Mouse (Mus musculus) large intestine, adult 2 months (tissue): ENCODE results near the gene Inafm2. TPM values are rescaled to one million over a fixed set of nuclear protein-coding genes. Genes with fewer than 3 reads are reported as not detected.

Source experiments
- DNase-seq: peaks from one replicate; pipeline ENCODE4 v3.0.0-alpha.2; 2012; ENCODE audit warnings: low read depth, low spot score
- WGBS: fragments of 180-500 bp; shearing (Covaris S2); methylation state at CpG from one replicate; pipeline ENCODE4 v1.1.7; 2018; 5-methylcytosine and 5-hydroxymethylcytosine counted together
- polyA plus RNA-seq: library from polyadenylated mRNA; depleted of rRNA; stranded (reverse); fragments of >200 nt; gene quantifications from 2 replicates; pipeline ENCODE4 v1.2.3, GENCODE M21; 2012

Gene Inafm2
- polyA plus RNA-seq, 1 experiment, result 9.5 TPM

DNA sequence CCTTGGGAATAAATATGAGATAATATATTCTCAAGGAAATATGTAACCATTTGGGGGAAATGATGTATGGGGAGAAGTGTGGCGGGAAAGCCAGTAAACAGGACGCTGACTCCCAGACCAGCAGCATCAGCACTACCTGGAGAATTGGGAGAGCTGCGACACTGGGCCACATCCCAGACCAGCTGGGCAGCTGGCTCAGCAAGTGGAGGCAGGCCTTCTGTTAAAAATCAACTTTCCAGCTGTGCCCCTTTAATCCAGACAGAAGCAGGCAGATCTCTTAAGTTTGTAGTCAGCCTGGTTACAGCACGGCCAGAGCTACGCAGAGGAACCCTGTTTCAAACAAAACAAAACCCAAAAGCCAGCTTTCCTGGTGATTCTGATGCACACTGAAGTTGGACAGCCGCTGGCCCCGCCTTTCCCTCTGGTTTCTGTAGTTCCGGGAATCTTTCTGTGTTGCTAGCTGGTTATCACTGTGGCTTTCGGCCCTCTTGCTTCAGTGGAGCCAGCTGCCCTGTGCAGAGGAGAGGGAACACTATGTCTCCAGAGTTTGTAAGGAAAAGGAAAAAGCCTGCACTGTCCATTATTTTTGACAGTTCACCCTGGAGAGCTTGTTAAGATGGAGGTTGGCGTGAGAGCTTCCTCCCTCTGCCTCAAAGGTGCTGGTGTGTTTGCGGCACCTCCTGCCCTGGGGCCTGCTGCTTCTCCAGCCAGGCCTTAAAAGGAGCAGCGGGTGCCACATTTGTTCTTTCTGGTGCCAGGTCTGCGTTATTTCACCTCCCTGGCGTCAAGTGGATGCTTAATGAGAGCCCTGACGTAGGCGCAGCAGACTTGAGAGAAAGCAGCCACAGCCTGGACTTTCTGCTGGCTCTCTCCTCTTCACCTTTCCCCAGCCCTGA is 6.6 kb downstream of the Inafm2 start:
- 72% methylated on average over 16 of the region's 16 CpGs for WGBS
- DNase-seq, result no peak

DNA sequence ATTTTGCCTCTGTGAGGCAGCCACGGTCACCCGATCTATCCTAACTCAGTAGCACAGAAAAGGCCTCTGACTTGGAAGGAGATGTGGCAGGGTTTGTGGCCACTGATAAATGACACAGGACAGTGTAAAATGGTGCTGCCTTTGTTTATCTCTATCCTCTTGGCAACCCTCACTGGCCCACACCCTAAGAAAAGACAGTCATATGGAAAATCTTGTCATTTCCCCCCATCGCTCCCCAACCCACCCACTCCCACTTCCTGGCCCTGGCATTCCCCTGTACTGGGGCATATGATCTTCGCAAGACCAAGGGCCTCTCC is 7.2 kb downstream of the Inafm2 start:
- WGBS, result 81% methylated on average over 4 of the region's 4 CpGs
- no peak for DNase-seq

DNA sequence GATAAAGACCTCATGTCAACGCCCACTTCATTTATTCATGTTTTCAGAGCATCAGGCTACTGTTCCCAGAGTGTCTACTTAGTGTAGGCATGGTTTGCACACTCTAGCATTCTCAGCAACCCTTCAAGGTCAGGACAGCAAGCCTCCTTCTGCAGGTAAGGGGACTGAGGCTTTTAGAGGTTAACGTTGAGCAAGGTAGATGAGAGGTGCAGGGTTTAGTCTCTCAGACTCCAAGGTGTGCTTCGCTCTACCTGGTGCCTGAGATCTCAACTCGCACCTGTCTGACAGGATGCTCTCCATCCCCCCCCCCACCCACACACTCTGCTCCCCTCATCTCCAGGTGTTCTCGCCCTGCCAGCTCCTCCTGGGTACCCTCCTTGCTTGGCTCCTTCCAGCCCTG is 8.6 kb downstream of the Inafm2 start:
- no peak for DNase-seq
- WGBS, result 83% methylated on average over 5 of the region's 5 CpGs

- WGBS, result 78% methylated on average over 6 of the region's 6 CpGs
- no peak for DNase-seq
Observed at GRCm38 (mm10) chr2:118755407-118755806, 9.8 kb downstream of the Inafm2 start.

GRCm38 (mm10) chr2:118756103-118756502 is 10.5 kb downstream of the Inafm2 start:
- no peak for DNase-seq
- 74% methylated on average over 4 of the region's 4 CpGs for WGBS

- 10% methylated on average over 8 of the region's 8 CpGs for WGBS
- DNase-seq, result no peak
Observed at GRCm38 (mm10) chr2:118759828-118760227, 14.3 kb downstream of the Inafm2 start.

DNA sequence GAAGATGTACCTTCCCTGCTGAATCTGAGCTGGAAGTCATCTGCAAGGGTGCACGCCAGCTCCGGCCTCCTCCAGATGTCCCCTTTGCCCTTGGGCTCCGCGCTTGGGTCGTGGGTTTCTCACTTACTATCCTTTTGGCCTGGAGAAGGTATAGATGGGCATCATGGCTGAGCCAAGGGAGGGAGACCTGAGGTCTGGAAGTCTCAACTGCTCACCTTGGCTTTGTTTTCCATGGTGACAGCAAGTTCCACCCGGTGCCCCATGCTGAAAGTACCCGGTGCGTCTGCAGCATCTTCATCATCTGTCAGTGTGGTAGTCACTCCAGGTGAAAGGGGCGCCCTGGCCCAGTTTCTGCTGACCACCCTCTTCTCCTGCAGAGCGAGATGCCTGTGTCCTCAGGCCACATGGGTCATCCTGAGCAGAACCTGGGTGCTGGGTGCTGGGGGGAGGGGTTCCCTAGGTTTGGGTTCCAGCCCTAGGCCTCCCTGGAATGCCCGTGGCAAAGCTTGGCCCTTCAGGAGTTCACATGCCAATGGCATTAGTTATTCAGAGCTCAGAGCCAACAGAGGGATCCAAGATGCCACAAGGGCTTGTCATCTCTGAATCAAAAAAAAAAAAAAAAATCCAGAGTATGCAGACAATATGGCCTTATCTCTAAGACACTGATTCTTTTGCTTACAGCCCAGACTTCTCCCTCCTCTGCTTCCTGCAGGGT is 14.9 kb downstream of the Inafm2 start:
- 82% methylated on average over 11 of the region's 11 CpGs for WGBS
- DNase-seq, result no peak

GRCm38 (mm10) chr2:118761358-118761757 is 15.8 kb downstream of the Inafm2 start:
- no peak for DNase-seq
- 86% methylated on average over 12 of the region's 12 CpGs for WGBS

- DNase-seq, result no peak
- 20% methylated on average over 29 of the region's 29 CpGs for WGBS
Observed at GRCm38 (mm10) chr2:118761906-118762783, 16.6 kb downstream of the Inafm2 start, which contains the start of gene Ccdc9b. Ccdc9b (minus strand) TSS chr2:118762661.

DNA sequence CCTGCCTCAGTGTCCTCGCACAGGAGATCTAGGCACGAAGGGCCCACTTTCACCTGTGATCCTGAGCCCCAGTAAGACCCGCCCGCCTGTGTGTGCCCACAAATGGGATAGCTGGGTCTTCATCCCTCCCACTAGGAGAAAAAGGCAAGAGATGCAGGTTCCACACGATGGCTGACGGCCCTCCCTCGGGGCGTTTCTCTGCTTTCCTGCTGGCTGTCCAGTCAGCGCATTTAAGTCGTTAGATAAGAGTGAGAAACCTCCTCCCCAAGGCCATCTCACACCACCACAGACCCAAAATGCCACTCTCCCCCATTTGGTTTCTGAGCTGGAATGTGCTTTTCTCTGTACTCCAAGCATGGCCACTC is 17.2 kb downstream of the Inafm2 start:
- 10% methylated on average over 10 of the region's 10 CpGs for WGBS
- no peak for DNase-seq

DNA sequence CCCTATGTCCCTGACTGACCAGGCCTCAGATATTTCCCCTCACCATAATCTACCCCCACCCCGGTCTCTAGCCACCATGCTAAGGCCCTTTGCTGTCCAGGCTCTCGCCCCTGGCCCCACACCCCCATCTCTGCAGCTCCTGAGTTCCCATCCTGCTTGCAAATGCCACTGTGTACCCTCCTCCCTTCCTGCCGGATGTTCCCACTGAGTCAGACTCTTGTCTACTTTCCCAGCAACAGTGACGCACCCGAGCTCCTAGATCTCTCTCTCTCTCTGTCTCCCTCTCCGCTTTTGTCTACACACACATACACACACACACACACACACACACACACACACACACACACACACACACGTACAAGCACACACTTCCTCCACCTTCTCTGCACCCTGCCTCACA is 17.9 kb downstream of the Inafm2 start:
- 66% methylated on average over 7 of the region's 7 CpGs for WGBS
- no peak for DNase-seq

GRCm38 (mm10) chr2:118764094-118764831 is 18.7 kb downstream of the Inafm2 start:
- WGBS, result 32% methylated on average over 11 of the region's 11 CpGs
- no peak for DNase-seq

- DNase-seq, result no peak
- WGBS, result 45% methylated on average over 5 of the region's 5 CpGs
Observed at GRCm38 (mm10) chr2:118764875-118765274, 19.3 kb downstream of the Inafm2 start.

DNA sequence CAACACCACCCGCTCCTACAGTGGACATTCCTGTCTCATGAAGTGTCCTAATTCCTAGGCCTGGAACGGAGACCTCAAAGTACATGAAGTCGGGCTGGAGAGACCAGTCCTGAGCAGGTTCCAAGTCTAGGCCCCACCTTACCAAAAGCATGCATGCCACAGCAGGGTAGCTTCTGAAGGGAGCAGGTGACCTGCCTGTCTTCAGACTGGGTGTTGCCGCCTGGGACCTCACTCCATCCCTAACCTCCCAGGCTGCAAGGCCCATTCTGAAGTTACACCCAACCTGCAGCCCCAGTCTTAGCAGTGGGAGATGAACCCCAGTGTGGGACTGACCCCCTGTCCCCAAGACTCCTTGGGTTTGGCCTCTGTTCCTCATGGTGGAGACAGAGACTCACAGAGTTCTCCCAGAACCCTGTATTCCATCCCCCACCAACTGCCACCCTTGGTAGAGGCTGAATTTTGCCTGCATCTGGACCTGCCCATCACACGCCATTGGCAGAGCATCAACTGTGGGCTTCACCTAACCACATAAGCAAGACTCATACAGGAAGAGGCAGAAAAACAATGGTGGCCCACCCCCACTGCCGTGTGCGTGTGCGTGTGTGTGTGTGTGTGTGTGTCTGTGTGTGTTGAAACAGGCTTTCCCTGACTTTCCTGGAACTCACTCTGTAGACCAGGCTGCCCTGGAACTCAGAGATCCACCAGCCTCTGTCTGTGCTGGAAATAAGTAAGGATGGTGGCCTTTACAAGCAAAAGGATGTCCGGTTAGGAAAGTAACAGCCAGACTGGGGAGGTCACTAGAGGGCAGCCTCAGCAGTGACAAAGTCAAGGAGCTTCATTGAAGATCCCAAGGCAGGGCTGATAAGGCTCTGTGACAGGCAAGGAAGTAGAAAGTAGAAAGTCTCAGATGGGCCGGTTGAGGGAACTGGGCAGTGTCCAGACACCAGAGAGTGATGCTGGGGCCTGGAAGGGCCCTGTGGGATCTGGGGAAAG is 20.8 kb downstream of the Inafm2 start:
- no peak for DNase-seq
- WGBS, result 65% methylated on average over 10 of the region's 10 CpGs

- DNase-seq, result peak; percentile 95
- 50% methylated on average over 6 of the region's 6 CpGs for WGBS
Observed at GRCm38 (mm10) chr2:118772158-118772874, 26.8 kb downstream of the Inafm2 start, which contains the start of gene Phgr1. Phgr1 (plus strand) TSS chr2:118772769.

GRCm38 (mm10) chr2:118774536-118774935 is 29.0 kb downstream of the Inafm2 start:
- 23% methylated on average over 2 of the region's 2 CpGs for WGBS
- no peak for DNase-seq

DNA sequence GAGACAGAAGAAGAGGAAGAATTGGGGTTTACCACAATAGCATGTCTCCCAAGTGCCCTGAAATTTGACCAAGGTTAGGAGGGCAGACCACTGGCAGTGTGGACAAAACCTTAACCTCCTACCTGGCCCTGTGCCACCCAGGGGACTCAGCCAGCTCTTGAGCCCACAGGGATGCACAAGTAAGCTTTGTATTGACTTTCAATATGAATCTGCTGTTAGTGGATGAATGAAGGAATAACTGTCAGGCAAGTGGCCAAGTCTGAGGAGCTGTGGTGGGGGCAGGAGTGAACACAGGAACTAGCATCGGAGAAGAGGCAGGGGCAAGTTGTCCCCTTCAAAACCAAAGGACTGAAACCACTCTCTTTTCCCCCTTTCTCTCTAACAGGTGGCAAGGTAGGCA is 29.8 kb downstream of the Inafm2 start:
- 6% methylated on average over 1 of the region's 1 CpGs for WGBS
- DNase-seq, result no peak

GRCm38 (mm10) chr2:118775846-118776245 is 30.3 kb downstream of the Inafm2 start:
- no peak for DNase-seq
- 32% methylated on average over 4 of the region's 4 CpGs for WGBS
